Mouse (Mus musculus): ENCODE measurements around the gene Slc13a2. TPM values are rescaled to one million over a fixed set of nuclear protein-coding genes. Genes with fewer than 3 reads are reported as not detected.

Gene Slc13a2
- polyA plus RNA-seq, 1 experiment: not detected

- Histone ChIP-seq H3K9ac (ENCODE audit: low read depth, poor library complexity, severe bottlenecking) (no peak overlapping the region), H3K4me3 (ENCODE audit: low read depth, low read length) (no peak overlapping the region), H3K27ac (ENCODE audit: insufficient read depth, low read length) (no peak overlapping the region), H3K4me1 (ENCODE audit: control insufficient read depth, insufficient read depth, low read length) (peaks cover 3% of the 10 kb centered on the region), H3K9me3 (replicated peaks; ENCODE audit: control insufficient read depth, insufficient read depth, low read length, poor library complexity, severe bottlenecking) (no peaks in the 10 kb centered on the region), H3K36me3 (ENCODE audit: control insufficient read depth, insufficient read depth, low read length, poor library complexity, severe bottlenecking) (no peaks in the 10 kb centered on the region), H3K27me3 (ENCODE audit: control insufficient read depth, insufficient read depth, low read length, poor library complexity, severe bottlenecking) (no peaks in the 10 kb centered on the region)
- no peak for TF ChIP-seq POLR2A (IDR thresholded peaks at IDR 0.05; ENCODE audit: insufficient read depth, low read length)
- no peak for TF ChIP-seq EP300 (IDR thresholded peaks at IDR 0.05; ENCODE audit: insufficient read depth, low read depth, low read length)
- no peak for TF ChIP-seq CTCF (IDR thresholded peaks at IDR 0.05; ENCODE audit: low read depth, low read length)
Observed at GRCm38 (mm10) chr11:78382286-78382685, 39.7 kb downstream of the Slc13a2 start.

DNA sequence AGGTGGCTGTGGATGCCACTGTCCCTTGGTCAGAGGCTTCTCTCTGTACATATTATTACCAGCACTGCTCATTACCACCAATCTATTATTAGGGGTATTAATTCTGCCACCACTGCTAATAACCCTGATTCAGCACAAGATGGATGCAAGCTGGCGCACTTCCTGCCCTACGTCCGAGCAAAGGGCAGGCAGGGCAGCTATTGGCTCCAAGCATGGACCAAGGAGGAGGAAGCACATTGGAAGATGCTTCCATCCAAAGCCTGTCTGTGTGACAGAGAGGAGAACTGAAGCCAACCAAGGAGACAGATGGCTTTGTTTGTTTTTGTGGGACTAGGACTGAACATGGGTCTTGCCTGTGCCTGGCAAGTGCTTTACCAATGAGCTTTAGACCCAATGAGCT is 41.0 kb downstream of the Slc13a2 start:
- H3K9ac ChIP-seq (ENCODE audit: low read depth, poor library complexity, severe bottlenecking): no peak overlapping the region
- H3K9me3 ChIP-seq (replicated peaks; ENCODE audit: control insufficient read depth, insufficient read depth, low read length, poor library complexity, severe bottlenecking): no peaks in the 10 kb centered on the region
- no peaks in the 10 kb centered on the region for H3K36me3 ChIP-seq (ENCODE audit: control insufficient read depth, insufficient read depth, low read length, poor library complexity, severe bottlenecking)
- H3K4me3 ChIP-seq (ENCODE audit: low read depth, low read length): no peak overlapping the region
- H3K27ac ChIP-seq (ENCODE audit: insufficient read depth, low read length): no peak overlapping the region
- H3K27me3 ChIP-seq (ENCODE audit: control insufficient read depth, insufficient read depth, low read length, poor library complexity, severe bottlenecking): no peaks in the 10 kb centered on the region
- TF ChIP-seq CTCF (IDR thresholded peaks at IDR 0.05; ENCODE audit: low read depth, low read length): no peak
- no peak for TF ChIP-seq EP300 (IDR thresholded peaks at IDR 0.05; ENCODE audit: insufficient read depth, low read depth, low read length)
- TF ChIP-seq POLR2A (IDR thresholded peaks at IDR 0.05; ENCODE audit: insufficient read depth, low read length): no peak
- H3K4me1 ChIP-seq (ENCODE audit: control insufficient read depth, insufficient read depth, low read length): peaks cover 3% of the 10 kb centered on the region

GRCm38 (mm10) chr11:78380351-78380750 is 41.7 kb downstream of the Slc13a2 start:
- Histone ChIP-seq H3K9ac (ENCODE audit: low read depth, poor library complexity, severe bottlenecking) (no peak overlapping the region), H3K4me1 (ENCODE audit: control insufficient read depth, insufficient read depth, low read length) (peaks cover 3% of the 10 kb centered on the region), H3K4me3 (ENCODE audit: low read depth, low read length) (no peak overlapping the region), H3K36me3 (ENCODE audit: control insufficient read depth, insufficient read depth, low read length, poor library complexity, severe bottlenecking) (no peaks in the 10 kb centered on the region), H3K27me3 (ENCODE audit: control insufficient read depth, insufficient read depth, low read length, poor library complexity, severe bottlenecking) (no peaks in the 10 kb centered on the region), H3K27ac (ENCODE audit: insufficient read depth, low read length) (no peak overlapping the region), H3K9me3 (replicated peaks; ENCODE audit: control insufficient read depth, insufficient read depth, low read length, poor library complexity, severe bottlenecking) (no peaks in the 10 kb centered on the region)
- TF ChIP-seq POLR2A (IDR thresholded peaks at IDR 0.05; ENCODE audit: insufficient read depth, low read length) (no peak), EP300 (IDR thresholded peaks at IDR 0.05; ENCODE audit: insufficient read depth, low read depth, low read length) (no peak), CTCF (IDR thresholded peaks at IDR 0.05; ENCODE audit: low read depth, low read length) (no peak)

- Histone ChIP-seq H3K27me3 (ENCODE audit: control insufficient read depth, insufficient read depth, low read length, poor library complexity, severe bottlenecking) (no peaks in the 10 kb centered on the region), H3K36me3 (ENCODE audit: control insufficient read depth, insufficient read depth, low read length, poor library complexity, severe bottlenecking) (no peaks in the 10 kb centered on the region), H3K9me3 (replicated peaks; ENCODE audit: control insufficient read depth, insufficient read depth, low read length, poor library complexity, severe bottlenecking) (no peaks in the 10 kb centered on the region), H3K27ac (ENCODE audit: insufficient read depth, low read length) (no peak overlapping the region), H3K9ac (ENCODE audit: low read depth, poor library complexity, severe bottlenecking) (no peak overlapping the region), H3K4me1 (ENCODE audit: control insufficient read depth, insufficient read depth, low read length) (peaks cover 3% of the 10 kb centered on the region), H3K4me3 (ENCODE audit: low read depth, low read length) (no peak overlapping the region)
- TF ChIP-seq POLR2A (IDR thresholded peaks at IDR 0.05; ENCODE audit: insufficient read depth, low read length): no peak
- TF ChIP-seq EP300 (IDR thresholded peaks at IDR 0.05; ENCODE audit: insufficient read depth, low read depth, low read length): no peak
- no peak for TF ChIP-seq CTCF (IDR thresholded peaks at IDR 0.05; ENCODE audit: low read depth, low read length)
Observed at GRCm38 (mm10) chr11:78377549-78378159, 44.4 kb downstream of the Slc13a2 start.

GRCm38 (mm10) chr11:78374147-78374546 is 47.9 kb downstream of the Slc13a2 start:
- no peak overlapping the region for H3K9ac ChIP-seq (ENCODE audit: low read depth, poor library complexity, severe bottlenecking)
- no peak overlapping the region for H3K27ac ChIP-seq (ENCODE audit: insufficient read depth, low read length)

GRCm38 (mm10) chr11:78372610-78373009 is 49.4 kb downstream of the Slc13a2 start:
- Histone ChIP-seq H3K4me3 (ENCODE audit: low read depth, low read length) (no peak overlapping the region), H3K4me1 (ENCODE audit: control insufficient read depth, insufficient read depth, low read length) (peaks cover 8% of the 10 kb centered on the region), H3K9ac (ENCODE audit: low read depth, poor library complexity, severe bottlenecking) (no peak overlapping the region), H3K27me3 (ENCODE audit: control insufficient read depth, insufficient read depth, low read length, poor library complexity, severe bottlenecking) (no peaks in the 10 kb centered on the region), H3K36me3 (ENCODE audit: control insufficient read depth, insufficient read depth, low read length, poor library complexity, severe bottlenecking) (no peaks in the 10 kb centered on the region), H3K27ac (ENCODE audit: insufficient read depth, low read length) (no peak overlapping the region), H3K9me3 (replicated peaks; ENCODE audit: control insufficient read depth, insufficient read depth, low read length, poor library complexity, severe bottlenecking) (no peaks in the 10 kb centered on the region)
- no peak for TF ChIP-seq EP300 (IDR thresholded peaks at IDR 0.05; ENCODE audit: insufficient read depth, low read depth, low read length)
- TF ChIP-seq CTCF (IDR thresholded peaks at IDR 0.05; ENCODE audit: low read depth, low read length): no peak
- no peak for TF ChIP-seq POLR2A (IDR thresholded peaks at IDR 0.05; ENCODE audit: insufficient read depth, low read length)

More at GRCm38 (mm10) chr11:78374147-78374546, 47.9 kb downstream of the Slc13a2 start:
- no peaks in the 10 kb centered on the region for H3K27me3 ChIP-seq (ENCODE audit: control insufficient read depth, insufficient read depth, low read length, poor library complexity, severe bottlenecking)
- no peaks in the 10 kb centered on the region for H3K36me3 ChIP-seq (ENCODE audit: control insufficient read depth, insufficient read depth, low read length, poor library complexity, severe bottlenecking)
- peaks cover 8% of the 10 kb centered on the region for H3K4me1 ChIP-seq (ENCODE audit: control insufficient read depth, insufficient read depth, low read length)
- TF ChIP-seq EP300 (IDR thresholded peaks at IDR 0.05; ENCODE audit: insufficient read depth, low read depth, low read length) (no peak), POLR2A (IDR thresholded peaks at IDR 0.05; ENCODE audit: insufficient read depth, low read length) (no peak), CTCF (IDR thresholded peaks at IDR 0.05; ENCODE audit: low read depth, low read length) (no peak)
- H3K9me3 ChIP-seq (replicated peaks; ENCODE audit: control insufficient read depth, insufficient read depth, low read length, poor library complexity, severe bottlenecking): no peaks in the 10 kb centered on the region
- no peak overlapping the region for H3K4me3 ChIP-seq (ENCODE audit: low read depth, low read length)

Measured in ES-Bruce4 (cell line).